Mouse (Mus musculus) lung, embryonic 14.5 days (tissue): ENCODE measurements around the gene Clns1a. TPM values are rescaled to one million over a fixed set of nuclear protein-coding genes. Genes with fewer than 3 reads are reported as not detected.

Source experiments
- ATAC-seq: fragments of 200-750 bp; cut with Nextera tagmentation; 2 replicates; pipeline ENCODE4 v1.8.0; 2017; ENCODE audit warnings: mild to moderate bottlenecking, moderate TSS enrichment, moderate library complexity; ENCODE audit not compliant: insufficient read depth
- DNase-seq: peaks from one replicate; pipeline ENCODE4 v3.0.0-alpha.2; 2015
- H3K27ac ChIP-seq: fragments of 300-500 bp; sonication (generic); 2 replicates; pipeline ENCODE4 v1.5.1; 2014; ENCODE audit warnings: low read depth, mild to moderate bottlenecking, moderate library complexity
- H3K27me3 ChIP-seq: fragments of 300-500 bp; sonication (generic); 2 replicates; pipeline ENCODE4 v1.6.1; 2014; ENCODE audit warnings: low read length, control low read depth; ENCODE audit not compliant: insufficient read depth
- H3K36me3 ChIP-seq: fragments of 300-500 bp; sonication (generic); 2 replicates; pipeline ENCODE4 v1.6.1; 2014; ENCODE audit warnings: control low read depth; ENCODE audit not compliant: insufficient read depth
- H3K4me1 ChIP-seq: fragments of 300-500 bp; sonication (generic); 2 replicates; pipeline ENCODE4 v1.6.1; 2014; ENCODE audit warnings: antibody characterized with exemption, control low read depth; ENCODE audit not compliant: insufficient read depth
- H3K4me2 ChIP-seq: fragments of 300-500 bp; sonication (generic); 2 replicates; pipeline ENCODE4 v1.6.1; 2014; ENCODE audit warnings: mild to moderate bottlenecking
- H3K4me3 ChIP-seq: fragments of 300-500 bp; sonication (generic); 2 replicates; pipeline ENCODE4 v1.5.1; 2014; ENCODE audit warnings: low read depth, low read length
- H3K9ac ChIP-seq: fragments of 300-500 bp; sonication (generic); 2 replicates; pipeline ENCODE4 v1.6.1; 2014
- H3K9me3 ChIP-seq: fragments of 300-500 bp; sonication (generic); 2 replicates; pipeline ENCODE4 v1.6.1; 2016; ENCODE audit warnings: low read depth, low read length, control low read depth
- CTCF ChIP-seq: IDR thresholded peaks from 2 replicates; pipeline ENCODE4 v1.5.1; 2016; ENCODE audit warnings: antibody characterized with exemption, low read depth
- WGBS: fragments of 180-500 bp; shearing (Covaris S2); extraction: QIAGEN DNeasy Blood & Tissue Kit; methylation state at CpG from one replicate; pipeline ENCODE4 v1.1.7; 2014; 5-methylcytosine and 5-hydroxymethylcytosine counted together
- polyA plus RNA-seq: library from polyadenylated mRNA; unstranded; fragments of >200 nt; fragmentation: Nextera tagmentation; extraction: Ambion mirVana; gene quantifications from 2 replicates; pipeline ENCODE4 v1.2.1, GENCODE M21; 2014

Clns1a gene
- polyA plus RNA-seq, 1 experiment from 2014 or later: 213 TPM

DNA sequence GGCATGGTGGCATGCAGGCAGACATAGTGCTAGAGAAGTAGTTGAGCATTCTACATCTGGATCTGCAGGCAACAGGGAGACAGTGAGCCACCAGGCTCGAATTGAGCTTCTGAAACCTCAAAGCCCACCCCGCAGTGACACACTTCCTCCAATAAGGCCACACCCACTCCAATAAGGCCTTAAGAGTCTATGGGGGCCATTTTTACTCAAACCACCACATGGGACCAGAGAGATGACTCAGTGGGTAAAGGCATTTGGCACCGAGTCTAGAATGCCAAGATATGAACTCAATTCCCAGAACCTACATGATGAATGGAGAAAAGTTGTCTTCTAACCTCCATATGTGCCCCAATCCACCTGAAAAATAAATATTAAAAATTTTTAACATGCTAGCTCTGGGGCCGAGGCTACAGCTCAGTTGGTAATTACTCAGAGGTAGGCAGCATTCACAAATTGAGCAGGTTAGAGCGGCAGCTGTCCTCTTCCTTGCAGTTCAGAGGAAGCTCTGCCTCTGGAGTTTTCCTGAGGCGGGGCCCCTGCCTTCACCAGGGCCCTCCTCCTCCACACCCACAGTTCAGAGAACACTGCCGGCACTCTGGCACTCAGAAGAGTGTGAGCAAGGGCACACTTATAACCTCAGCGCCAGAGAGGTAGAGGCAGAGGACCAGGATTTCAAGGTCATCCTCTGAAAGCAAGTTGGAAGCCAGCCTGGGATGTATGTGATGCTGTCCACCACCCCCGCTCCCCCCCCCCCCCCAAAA, 70.2 kb downstream of the Clns1a start:
- DNase-seq (no peak), ATAC-seq (no peak)
- H3K4me1 ChIP-seq: no peaks in the 10 kb centered on the region
- H3K4me2 ChIP-seq: no peak overlapping the region
- no peak overlapping the region for H3K9ac ChIP-seq
- H3K4me3 ChIP-seq: no peak overlapping the region
- H3K36me3 ChIP-seq: no peaks in the 10 kb centered on the region
- no peaks in the 10 kb centered on the region for H3K27me3 ChIP-seq
- TF ChIP-seq CTCF: no peak
- no peak overlapping the region for H3K27ac ChIP-seq
- no peaks in the 10 kb centered on the region for H3K9me3 ChIP-seq
- WGBS: 68% methylated on average over 9 of the region's 9 CpGs

DNA sequence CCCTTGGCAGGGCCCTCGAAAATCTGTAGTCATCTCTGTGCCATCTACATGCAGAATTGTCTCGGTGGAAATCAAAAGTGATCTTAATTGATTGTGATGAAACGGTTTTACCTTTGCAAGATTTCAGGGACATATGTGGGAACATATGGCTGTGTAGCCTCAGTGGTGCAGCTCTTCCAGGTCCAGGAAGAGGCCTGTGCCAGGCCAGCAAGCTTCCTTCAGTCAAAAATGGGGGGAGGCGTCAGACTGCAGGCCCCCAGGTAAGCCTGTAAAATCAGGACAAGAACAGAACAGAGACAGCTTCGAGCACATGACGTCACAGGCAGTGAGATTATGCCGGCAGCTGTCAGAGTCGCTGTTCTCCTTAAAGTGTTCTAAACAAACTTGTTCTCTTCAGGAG, 71.4 kb downstream of the Clns1a start:
- 58% methylated on average over 8 of the region's 8 CpGs for WGBS
- no peak overlapping the region for H3K4me2 ChIP-seq
- no peak overlapping the region for H3K4me3 ChIP-seq
- H3K4me1 ChIP-seq: no peaks in the 10 kb centered on the region
- TF ChIP-seq CTCF: no peak
- H3K27ac ChIP-seq: no peak overlapping the region
- ATAC-seq: no peak
- no peak overlapping the region for H3K9ac ChIP-seq
- no peaks in the 10 kb centered on the region for H3K9me3 ChIP-seq
- no peak for DNase-seq
- no peaks in the 10 kb centered on the region for H3K36me3 ChIP-seq
- H3K27me3 ChIP-seq: no peaks in the 10 kb centered on the region

DNA sequence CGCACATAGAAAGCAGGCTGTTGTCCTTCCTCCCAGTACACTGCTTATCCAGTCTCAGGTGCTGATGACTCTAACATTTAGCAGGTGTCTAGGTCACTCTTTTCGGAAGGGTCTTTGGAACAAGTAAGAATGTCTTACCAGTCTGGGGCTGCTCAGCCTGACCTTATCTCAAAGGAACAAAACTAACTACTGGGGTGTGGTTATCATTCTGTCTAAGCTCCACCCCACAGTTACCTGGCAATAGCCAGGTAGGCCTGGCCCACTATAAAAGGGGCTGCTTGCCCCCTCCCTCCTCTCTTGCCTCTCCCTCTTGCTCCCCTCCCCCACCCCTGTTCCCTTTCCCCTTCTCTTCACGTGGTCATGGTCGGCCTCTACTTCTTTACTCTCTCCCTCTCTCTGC, 72.6 kb downstream of the Clns1a start:
- H3K4me3 ChIP-seq: no peak overlapping the region
- H3K27ac ChIP-seq: no peak overlapping the region
- H3K4me2 ChIP-seq: no peak overlapping the region
- TF ChIP-seq CTCF: no peak
- H3K27me3 ChIP-seq: no peaks in the 10 kb centered on the region
- no peaks in the 10 kb centered on the region for H3K4me1 ChIP-seq
- 74% methylated on average over 4 of the region's 4 CpGs for WGBS
- no peak overlapping the region for H3K9ac ChIP-seq
- no peak for ATAC-seq
- no peak for DNase-seq
- H3K9me3 ChIP-seq: no peaks in the 10 kb centered on the region
- no peaks in the 10 kb centered on the region for H3K36me3 ChIP-seq

Other genes starting within 250 kb of the Clns1a start
- gene Kctd14, start 245.3 kb upstream of the Clns1a start, polyA plus RNA-seq: 3.1 and 4.2 TPM in 2 replicates
- 53.1 and 62.0 TPM in 2 replicates for gene Ints4, start 215.7 kb upstream of the Clns1a start, polyA plus RNA-seq
- 47.2 and 47.9 TPM in 2 replicates for gene Aamdc, start 117.1 kb upstream of the Clns1a start, polyA plus RNA-seq
- 19.4 and 22.1 TPM in 2 replicates for gene Rsf1, start 116.7 kb upstream of the Clns1a start, polyA plus RNA-seq
- gene Aqp11, start 41.7 kb downstream of the Clns1a start, polyA plus RNA-seq: 3.2 and 3.9 TPM in 2 replicates
- 19.2 and 20.4 TPM in 2 replicates for gene Pak1, start 91.9 kb downstream of the Clns1a start, polyA plus RNA-seq
- gene Gdpd4, start 223.3 kb downstream of the Clns1a start, polyA plus RNA-seq: not detected in 2 replicates